Mouse (Mus musculus) neural tube, embryonic 10.5 days (tissue): ENCODE measurements around the gene Cblb.

Source experiments
- DNase-seq: peaks from one replicate; pipeline ENCODE4 v3.0.0-alpha.2; 2017; ENCODE audit warnings: low spot score; ENCODE audit errors: extremely low spot score

Gene Cblb

DNA sequence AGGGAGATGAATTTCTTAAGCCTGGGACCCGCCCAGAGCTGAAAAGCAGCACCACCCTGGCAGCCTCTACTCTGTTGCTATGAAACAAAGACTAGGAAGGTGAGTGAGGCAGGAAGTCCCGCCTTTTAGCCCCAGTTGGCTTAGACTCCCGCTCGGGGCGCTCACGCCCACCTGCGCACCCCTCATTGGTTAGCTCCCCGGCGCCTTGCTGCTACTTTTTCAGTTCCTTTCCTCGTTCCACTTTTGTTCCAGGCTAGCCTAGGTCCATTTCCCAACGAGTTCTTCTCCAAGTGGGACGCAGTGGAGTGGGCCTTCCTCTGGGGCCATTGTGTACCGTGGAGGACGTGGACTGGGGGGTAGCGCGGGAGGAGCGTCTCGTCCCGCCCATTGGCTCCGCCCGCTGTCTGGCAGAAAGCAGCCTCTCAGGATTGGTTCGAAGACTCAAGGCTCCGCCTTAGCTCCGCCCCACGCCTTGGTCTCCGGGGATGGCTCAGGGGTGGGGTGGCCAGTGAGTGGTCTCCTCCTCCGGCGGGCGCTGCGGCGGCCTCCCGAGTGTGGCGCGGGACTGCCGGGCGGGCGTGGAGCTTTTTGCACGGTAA lies at the start of gene Cblb:
TSS of gene Cblb (plus strand) at position 135 of the 599 bp plus-strand sequence.
- peak; percentile 95 for DNase-seq

DNA sequence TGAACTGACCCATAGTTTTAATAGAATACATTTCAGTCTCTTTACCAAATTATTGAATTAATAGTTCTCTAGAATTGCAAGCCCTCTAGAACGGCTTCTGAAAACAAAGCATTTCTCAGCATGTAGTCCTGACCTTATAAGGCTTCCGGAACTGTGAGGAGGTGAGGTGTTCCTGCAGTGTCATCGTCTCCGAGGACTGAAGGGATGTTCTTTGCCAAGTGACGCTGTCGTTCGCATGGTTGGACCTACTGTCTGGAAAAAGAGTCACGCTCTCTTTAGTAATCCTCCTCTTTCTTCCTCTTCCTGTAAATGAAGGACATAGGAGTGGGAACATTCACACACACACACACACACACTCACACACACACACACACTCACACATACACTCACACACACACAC lies 45.6 kb upstream of the Cblb start:
- no peak for DNase-seq

GRCm38 (mm10) chr16:51986207-51986606 lies 44.8 kb upstream of the Cblb start:
- DNase-seq: no peak

DNA sequence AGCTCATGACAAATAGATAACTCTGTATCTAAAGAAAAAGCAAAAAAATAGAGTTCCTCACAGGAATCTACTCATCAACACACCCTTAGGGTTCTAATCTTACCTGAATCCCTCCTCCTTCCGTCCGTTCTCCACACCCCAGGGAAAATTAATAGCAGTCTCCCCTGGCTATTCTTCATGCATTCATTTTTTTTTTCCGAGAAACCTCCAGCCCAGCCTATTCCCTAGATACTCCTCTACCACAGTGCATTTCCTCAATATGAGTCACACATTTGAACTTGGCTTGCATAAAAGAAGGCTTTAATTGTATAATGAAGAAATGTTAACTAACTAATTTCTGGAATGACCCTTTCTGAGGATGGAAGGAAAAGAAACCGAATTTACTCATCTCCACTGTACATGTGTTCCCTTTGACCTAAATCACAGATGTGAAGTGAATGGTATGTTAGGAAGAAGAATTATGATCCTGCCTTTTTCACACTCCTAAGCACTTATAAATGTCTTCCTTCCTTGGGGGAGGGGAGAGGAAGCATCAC lies 43.9 kb upstream of the Cblb start:
- no peak for DNase-seq

- DNase-seq: no peak
Measured at GRCm38 (mm10) chr16:51988027-51988426, 43.0 kb upstream of the Cblb start.

DNA sequence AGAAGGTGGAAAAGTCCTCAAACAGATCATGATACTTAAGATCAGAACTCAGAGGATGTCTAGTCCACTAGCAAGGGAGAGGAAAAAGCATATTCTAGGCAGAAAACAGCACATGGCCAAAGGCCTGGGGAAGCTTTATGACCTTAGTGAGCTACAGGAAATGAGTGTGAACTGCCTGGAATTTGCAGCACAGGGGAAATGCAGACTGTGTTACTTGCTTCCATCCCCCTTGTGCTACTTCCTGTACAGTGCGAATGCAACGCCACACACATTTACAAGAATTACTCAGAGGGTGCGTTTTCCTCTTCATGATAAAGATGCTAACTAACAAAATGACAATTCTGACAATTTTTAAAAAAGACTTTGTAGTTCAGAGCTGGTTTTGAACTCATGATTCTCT lies 41.8 kb upstream of the Cblb start:
- no peak for DNase-seq

GRCm38 (mm10) chr16:52000043-52000442 lies 31.0 kb upstream of the Cblb start:
- no peak for DNase-seq

- DNase-seq: no peak
Measured at GRCm38 (mm10) chr16:52000801-52001200, 30.2 kb upstream of the Cblb start.

GRCm38 (mm10) chr16:52007006-52007405 lies 24.0 kb upstream of the Cblb start:
- DNase-seq: no peak

GRCm38 (mm10) chr16:52008471-52008870 lies 22.6 kb upstream of the Cblb start:
- DNase-seq: no peak

- no peak for DNase-seq
Measured at GRCm38 (mm10) chr16:52009421-52009820, 21.6 kb upstream of the Cblb start.

GRCm38 (mm10) chr16:52012984-52013383 lies 18.0 kb upstream of the Cblb start:
- no peak for DNase-seq

GRCm38 (mm10) chr16:52013812-52014211 lies 17.2 kb upstream of the Cblb start:
- no peak for DNase-seq

DNA sequence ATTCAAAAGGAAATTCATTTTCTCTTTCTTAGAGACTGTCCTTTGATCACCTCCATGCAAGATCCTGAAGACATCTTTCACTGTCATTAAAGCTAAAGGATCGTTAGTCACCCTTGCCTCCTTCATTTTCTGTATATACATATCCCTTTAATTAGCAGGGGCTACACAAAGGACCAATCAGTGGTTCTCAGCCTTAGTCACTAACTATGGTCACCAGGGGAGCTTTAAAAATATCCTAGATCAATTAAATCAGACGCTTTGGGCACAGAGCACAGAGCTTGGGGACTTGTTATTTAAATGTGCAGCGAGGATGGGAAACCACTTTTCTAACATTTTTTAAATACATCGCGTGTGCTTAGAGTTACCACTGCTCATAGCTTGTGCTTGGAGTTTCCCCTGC lies 7.6 kb upstream of the Cblb start:
- no peak for DNase-seq

DNA sequence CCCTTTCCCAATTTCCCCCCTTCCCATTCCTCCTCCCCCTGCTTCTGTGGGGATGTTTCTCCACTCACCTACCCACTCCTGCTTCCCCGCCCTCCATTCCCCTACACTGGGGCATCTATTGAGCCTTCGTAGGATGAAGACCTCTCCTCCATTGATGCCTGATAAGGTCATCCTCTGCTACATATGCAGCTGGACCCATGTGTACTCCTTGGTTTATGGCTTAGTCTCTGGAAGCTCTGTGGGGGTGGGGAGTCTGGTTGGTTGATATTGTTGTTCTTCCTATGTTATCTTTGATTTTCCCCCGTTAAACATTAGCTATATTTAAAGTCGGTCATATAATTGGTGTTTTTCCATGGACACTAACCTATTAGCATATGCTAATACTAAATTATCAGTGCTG lies 3.7 kb upstream of the Cblb start:
- no peak for DNase-seq

GRCm38 (mm10) chr16:52029001-52029400 lies 2.0 kb upstream of the Cblb start:
- no peak for DNase-seq

DNA sequence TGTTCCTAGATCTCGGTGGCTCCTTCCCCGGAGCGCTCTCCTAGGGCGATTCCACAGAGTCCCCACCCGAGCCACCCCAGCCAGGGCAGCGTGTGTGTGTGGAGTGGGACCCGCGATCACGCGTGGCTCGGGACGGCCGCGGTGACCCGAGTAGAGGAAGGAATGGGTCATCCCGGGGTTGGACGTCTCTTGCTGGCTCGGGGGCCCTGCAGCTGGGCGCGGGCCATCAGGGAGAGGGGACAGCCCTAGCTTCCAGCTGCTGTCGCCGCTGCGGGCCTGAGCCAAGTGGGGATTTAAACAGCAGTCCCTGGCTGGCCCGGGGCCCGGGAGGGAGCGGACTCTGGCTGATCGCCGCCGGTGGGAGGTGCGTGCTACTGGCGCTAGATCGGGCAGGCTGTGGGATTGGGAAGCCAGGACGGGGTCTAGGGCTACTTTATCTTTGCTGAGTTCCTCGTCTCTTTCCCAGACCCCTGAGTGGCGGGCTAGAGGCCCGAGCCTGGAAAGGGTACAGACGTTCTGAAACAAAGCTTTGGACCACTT lies 757 bp downstream of the Cblb start:
- DNase-seq: peak; percentile 88

DNA sequence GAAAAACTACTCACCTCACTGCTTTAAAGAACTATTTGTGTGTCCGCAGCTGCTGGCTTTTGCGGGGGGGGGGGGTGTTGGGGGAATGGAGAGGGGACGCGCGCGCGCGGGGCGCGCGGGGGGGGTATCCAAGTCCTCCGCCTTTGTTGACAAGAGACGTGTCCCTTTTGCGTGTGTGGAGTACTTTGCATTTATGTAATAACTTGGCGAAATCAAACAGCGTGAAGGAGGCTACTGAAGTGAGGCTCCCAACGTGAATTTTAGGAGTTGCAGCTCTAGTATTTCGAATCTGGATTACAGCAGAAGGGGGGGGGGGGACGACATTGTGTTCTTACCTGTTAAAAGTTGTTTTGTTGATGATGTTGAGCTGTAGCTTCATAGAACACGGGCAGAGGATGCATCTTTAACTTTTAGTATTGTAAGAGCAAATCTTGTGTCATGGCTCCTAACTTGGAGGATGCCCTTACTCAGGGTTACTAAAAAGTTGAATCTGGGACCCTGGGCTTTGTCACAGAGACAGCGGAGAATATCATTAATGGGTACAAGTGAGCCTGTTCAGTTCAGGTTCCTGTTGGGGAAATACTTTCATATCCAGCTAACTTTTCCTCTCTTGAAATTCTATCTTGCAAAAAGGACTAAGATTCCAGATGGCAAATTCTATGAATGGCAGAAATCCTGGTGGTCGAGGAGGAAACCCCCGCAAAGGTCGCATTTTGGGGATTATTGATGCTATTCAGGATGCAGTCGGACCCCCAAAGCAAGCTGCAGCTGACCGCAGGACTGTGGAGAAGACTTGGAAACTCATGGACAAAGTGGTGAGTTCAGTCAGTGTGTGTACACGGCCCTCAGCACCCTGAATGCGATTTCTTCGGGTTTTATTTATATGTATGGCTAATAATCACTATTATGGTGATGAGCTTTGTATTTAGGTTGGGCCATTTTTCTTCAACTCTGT lies 1.6 kb downstream of the Cblb start:
- DNase-seq: no peak

GRCm38 (mm10) chr16:52033381-52034315 lies 2.6 kb downstream of the Cblb start:
- no peak for DNase-seq

GRCm38 (mm10) chr16:52034356-52034755 lies 3.3 kb downstream of the Cblb start:
- no peak for DNase-seq

DNA sequence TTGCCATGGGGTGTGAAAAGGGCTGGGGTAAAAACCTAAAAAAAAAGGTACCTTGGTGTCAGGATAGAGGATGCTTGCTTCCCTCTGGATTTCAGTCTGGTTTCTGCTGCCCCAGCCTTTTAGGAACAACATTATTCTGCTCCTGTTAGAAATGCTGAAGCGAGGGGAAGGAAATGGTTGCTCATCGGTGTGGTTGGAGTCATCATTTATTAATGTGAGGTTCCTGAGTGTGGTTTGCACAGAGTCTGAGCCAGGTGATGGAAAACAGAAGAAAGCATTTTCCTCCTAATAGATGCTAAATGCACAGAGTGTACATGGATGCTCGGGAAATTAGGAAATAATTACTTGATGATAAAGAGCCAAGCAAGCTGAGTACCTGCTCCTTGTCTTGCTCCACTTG lies 5.3 kb downstream of the Cblb start:
- DNase-seq: no peak
